Mouse (Mus musculus) NIH3T3 (cell line): ENCODE data around the gene Cuta.

Source experiments
- DNase-seq: peaks from one replicate; pipeline ENCODE4 v3.0.0-alpha.2; 2012; ENCODE audit warnings: low read depth

The Cuta gene

DNA sequence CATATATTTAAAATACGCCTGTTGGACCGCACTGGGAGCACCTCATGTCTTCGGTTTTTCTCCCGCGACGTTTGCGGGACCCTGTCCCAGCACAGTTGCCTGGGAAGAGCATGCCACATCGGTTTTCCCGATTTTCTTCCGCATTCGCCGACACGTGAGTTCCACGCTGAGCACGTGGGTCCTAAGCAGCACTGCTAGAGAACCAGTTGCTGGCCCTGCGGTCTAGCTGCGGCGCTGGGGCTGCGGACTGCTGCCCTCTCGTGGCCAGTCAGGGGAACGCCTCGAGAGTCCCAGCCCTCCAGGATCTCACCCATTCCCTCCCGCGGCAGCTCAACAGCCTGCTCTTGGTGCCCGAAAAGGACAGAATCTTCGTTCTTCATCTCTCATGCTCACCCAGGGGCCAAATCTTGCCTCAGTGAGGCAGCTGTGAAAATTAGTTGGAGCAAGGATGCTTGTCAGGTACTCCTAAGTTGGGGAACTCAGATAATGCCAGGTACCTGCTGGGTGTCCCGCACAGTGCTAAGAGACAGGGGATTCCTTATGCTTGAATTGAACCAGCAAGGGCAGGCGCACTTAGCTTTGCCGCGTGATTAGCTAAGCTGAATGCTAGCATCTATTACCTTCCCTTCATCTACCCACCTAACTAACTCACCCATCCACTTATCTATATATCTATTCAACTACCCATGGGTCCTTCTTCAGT is 53.2 kb downstream of the Cuta start:
- DNase-seq = peak; percentile 95

DNA sequence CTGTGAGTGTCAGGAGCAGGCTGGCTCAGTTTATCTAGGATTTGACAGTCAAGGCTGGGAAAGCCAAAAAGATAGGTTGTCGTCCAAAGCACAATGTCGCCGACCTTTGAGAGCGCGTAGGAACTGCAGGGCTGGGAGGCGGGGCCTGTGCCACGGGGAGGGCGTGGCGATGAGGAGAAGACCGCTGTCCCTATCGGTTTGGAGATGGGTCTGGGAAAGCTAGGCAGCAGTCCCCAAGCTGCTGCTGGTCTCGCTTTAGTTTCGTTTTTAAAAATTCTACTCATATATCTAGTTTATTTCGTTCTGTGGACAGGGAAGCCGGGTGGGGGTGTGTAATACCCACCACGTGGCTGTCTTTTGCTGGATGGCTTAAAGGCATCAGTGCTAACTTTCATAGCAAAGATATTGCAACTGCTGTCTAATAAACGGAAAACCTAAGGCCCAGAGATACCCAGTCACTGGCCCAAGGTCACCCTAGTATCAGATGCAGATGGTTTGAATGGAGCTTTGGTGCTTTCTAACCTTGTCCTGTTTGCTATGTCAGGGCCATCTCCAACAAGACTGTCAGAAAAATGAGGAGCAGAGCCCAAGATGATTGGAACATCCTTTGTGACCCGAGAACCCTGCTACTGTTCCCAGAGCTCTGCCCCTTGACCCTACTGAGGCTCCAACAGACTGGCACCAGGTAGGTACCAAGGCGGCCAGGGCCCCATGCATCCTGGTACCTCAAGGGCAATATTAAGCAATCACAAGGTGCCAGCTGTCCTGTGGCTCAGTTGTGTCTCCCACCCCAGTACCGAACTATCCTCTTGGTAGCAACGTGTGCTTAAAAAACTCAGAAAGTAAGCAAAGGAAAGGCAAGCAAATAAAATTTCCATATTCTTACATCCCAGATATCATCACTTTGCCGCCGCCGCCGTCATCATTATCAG is 54.1 kb downstream of the Cuta start:
- peak; percentile 89 for DNase-seq
